Mouse (Mus musculus) Muller cell, postnatal 12 days (primary cell): ENCODE measurements around the gene Ddx50.

Source experiments
- DNase-seq: peaks from one replicate; pipeline ENCODE4 v3.0.0-alpha.2; 2015; ENCODE audit errors: inconsistent ontology term

Gene Ddx50

DNA sequence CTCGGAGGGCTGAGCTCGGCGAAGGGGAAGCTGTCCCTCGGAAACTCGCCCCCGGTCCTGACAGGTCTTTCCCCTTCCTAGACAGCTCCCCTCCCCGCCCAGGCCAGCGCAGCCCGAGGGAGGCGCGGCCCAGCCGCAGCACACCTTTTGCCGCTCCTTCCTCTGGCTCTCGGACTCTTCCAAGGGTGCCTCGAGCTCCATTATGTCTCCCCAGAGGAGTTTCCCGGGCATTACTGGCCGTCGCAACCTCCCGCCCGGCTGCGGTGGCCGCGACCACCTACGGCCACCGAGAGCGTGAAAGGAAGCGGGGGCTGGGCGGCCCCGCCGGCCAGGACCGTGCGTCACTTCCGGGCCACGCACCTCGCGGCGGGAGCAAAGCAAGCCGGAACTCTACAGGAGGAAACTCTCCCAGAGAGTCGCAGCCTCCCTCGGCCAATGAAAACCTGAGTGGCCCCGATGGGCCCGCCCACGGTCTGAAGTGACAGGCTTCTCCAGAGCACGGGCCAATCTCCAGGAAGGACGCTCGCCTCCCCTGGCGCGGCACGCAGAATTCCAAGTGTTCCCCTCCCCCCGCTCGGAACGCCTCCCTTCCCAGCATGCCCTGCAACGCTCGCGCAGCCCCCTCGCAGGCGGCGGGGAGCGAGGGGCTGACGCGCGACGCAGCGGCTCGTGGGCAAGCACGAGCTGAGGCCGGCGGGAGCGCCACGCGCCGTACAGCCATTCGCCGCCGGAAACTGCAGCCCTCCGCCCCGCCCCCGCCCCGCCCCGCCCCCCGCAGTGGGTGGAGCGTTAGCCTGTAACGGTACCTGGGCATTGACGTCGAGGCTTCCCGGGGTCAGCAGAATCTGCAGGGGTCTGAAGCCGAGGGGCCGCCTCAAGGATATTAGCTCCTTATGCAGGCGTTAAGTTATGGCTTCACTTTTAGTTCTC is at the start of gene Ddx50:
TSS of gene Ddx50 (minus strand) at position 338 of the 930 bp plus-strand sequence.
- DNase-seq = peak; percentile 100

DNA sequence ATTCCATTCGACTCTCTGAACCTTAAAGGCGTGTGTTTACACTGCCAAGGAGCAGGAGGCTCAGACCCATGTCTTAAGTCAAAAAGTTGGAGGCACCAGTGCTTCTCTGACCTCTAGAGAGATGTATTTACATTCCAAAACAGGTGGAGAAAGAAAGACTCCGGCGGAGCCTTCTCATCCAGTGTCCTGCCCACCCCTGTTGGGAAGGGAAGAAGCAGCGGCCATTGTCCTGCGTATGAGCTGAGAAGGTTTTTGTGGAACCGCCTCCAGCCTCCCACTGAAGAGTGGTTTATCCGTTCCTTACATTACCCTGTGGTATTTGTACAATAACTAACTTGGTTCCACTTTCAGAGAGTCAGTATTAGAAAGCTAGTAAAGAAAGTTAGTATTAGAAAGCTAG is 41.8 kb upstream of the Ddx50 start:
- no peak for DNase-seq

DNA sequence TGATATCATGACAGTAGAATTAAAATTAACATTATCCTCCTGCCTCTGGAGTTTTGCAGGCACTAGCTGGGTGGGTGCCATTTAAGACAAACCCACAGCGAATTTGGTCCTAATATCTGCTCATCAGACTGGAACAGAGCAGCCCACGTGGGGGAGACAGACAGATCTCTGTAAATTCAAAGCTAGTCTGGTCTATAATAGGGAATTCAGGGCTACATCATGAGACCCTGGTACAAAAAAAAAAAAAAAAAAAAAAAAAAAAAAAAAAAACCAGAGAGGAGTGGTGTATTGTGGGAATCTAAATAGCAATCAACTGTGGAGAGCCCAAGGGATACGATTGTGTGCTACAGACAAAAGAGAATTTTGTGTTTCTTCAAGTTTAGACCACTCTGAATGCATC is 41.2 kb upstream of the Ddx50 start:
- no peak for DNase-seq

DNA sequence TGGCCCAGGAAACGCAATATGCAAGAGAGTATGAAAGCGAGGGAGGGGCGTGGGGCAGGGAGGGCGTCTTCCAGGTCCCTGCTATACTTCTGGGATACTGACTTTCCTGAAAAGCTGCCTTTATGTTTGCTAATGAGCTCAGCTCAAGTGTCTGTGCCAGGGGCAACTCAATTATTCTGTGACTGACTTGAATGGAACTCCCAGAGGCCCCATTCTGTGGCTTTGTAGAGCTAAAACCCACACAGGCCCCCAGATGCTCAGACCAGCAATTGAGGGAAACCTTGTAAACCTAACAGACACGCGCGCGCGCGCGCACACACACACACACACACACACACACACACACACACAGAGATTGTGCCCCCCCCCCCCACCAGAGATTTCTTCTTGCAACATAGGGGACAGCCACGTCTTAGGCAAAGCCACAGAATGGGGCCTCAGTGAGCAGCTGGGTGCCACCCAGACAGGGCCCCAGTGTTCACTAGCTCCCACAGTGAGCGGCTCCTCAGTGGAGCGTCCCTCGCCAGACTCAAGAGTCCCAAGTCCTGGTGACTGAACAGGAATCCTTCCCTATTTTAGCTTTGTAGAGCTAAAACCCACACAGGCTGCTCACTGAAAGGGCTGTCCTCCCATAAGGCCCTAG is 36.1 kb upstream of the Ddx50 start:
- peak; percentile 74 for DNase-seq

DNA sequence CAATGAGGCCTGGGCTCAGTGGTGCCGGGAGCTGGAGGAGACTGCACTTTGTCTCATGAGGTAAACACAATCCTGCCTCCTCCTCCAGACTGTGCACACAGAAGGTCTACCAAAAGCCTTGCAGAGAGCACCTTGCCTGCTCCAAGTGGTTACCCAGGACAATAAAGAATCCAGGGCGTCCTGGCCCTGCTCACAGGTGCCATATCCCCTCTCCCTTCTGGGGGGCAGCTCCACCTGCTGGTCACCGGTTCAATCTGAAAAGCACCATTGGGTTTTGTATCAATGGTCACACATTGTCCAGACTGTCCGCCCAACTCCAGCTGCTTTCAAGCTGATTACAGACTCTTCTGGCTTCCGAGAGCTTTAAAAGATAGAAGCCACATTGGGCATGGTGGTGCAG is 32.0 kb upstream of the Ddx50 start:
- no peak for DNase-seq

DNA sequence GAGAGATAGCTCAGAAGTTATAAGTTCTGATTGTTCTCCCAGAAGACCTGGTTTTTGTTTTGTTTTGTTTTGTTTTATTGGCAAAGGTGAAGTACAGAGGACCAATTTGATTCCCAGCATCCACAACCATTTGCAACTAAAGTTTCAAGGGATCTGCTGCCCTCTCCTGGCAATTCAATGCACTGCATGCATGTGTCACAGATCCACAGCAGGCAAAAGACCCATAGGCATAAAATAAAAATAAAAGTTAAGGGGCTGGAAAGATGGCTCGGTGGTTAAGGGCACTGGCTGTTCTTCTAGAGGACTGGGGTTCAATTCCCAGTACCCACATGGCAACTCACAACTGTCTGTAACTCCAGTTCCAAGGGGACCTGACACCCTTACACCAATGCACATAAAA is 28.8 kb upstream of the Ddx50 start:
- no peak for DNase-seq

DNA sequence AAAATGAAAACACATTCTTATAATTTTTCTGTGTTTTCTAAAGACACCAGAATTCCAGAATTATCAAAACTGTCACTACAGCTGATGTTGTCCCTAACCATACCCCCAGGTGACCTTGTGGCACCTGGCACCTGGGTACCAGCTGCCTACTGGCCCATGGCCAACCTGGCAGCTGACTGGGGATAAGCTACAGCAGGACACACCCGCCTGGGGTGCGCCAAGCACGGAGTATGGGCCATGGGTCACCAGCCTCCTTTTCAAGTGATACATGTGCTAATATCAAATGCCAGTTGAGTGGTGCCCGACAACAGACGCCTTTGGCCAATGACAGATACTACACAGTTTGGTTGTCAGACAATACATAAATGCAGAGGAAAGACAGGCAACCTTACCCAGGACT is 26.3 kb upstream of the Ddx50 start:
- no peak for DNase-seq

DNA sequence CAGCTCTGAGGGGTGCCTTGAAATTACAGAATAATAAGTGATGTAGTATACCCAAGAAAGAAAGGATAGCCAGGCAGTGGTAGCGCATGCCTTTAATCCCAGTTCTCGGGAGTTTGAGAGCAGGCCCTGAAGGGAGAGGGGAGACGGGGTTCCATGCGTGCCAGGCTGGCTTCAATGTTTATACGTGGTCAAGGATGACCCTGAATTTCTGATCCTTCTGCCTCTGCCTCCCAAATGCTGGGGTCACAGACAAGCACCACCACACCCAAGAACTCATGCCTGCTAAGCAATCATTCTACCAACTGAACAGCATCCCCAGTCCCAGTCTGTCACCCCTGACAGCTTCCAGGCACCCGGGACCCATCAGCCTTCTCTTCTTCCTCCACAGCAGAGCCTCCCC is 25.2 kb upstream of the Ddx50 start:
- no peak for DNase-seq

DNA sequence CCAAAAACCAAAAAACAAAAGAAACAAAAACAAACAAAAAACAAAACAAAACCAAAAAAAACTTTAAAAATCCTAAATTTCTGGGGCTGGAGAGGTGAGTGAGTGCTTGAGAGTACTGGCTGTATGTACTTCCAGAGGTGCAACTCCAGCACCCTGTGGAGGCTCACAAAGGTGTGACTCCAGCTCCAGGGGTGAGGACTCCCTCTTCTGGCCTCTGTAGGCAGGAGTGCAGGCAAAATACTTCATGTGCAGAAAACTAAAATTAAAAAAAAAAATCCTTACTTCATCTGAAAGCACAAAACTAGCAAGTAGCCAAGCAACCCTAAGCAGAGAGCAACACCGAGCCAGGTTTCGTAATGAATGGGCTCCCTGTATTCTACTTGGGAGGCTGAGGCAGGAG is 21.3 kb upstream of the Ddx50 start:
- no peak for DNase-seq

DNA sequence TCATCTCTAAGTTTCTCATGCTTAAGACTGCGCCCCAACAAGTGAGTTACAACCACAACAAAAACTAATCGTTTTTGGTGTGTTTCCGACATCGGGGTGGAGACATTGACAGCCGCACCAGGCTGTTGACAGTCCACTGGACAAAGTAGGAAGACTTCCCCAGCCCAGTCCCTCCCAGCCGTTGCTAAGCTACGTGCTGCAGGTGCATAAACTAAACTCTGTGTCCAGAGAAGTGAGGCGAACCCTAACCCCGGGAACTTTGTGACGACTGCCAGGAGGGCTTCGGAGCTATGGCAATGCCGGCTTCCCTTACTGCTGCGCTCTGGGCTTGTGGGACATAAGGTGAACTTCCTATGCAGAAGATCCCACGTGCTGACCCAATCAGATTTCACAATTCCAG is 18.2 kb upstream of the Ddx50 start:
- no peak for DNase-seq

DNA sequence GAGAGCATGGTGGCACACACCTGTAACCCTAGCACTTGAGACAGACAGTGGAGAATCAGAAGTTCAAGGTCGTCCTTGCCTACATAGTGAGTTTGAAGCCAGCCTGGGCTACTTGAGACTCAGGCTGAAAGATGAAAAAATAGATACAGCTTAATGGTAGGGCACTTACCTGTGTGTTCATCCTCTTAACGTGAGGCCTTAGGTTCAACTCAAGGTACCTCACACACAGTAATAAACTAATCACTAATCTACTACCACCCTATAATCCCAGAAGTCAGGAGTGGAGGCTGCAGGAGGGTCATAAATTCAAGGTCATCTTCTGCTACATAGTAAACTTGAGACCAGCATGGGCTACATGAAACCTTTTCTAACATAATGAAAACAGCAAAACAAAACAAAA is 17.4 kb upstream of the Ddx50 start:
- no peak for DNase-seq

DNA sequence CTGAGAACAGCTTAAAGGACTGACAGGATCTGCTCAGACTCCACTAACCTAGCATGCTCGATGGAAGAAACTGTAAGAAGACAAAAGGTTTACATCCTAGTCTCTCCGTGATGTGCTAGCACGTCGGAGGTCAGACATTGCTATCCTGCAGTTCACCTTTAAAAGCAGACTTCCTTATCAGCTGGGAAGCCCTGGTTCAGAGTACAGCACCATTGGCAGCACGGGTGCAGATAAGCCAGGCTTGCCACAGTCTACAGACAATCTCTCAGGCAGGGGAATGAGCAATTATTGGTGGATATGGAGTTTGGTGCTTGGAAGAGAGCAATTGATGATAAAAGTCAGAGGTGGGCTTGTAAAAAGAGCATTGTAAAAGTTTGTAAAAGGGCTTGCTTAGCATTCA is 17.0 kb upstream of the Ddx50 start:
- no peak for DNase-seq

DNA sequence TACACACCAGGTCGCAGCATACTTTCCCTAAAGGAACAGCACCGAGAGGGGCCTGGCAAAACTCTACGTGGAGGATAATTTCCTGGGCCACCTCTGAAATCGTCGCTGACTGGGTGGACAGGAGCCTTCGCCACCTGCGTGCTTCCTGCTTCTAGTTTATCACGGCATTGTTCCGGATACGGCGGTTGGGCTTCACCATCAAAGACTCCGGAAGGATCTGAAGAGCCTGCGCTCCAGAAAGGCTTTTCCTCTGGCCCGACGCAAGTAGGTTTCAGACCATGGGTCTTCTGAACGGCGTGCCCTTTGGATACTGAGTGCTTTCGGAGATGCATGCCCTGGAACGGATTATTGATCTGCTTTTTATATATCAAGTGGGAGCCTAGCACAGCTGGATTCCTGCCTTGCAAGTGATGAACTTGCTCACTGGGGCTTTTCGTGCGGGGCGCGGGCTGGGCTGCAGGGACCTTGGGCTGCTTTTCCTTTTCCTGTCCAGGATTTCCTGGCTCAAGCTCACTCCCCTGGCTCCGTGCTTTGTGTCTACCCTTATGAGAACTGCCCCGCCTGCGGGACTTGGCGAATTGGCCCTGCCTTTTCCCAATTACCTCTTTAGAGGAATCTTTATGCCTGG is 14.1 kb upstream of the Ddx50 start:
- DNase-seq = no peak

DNA sequence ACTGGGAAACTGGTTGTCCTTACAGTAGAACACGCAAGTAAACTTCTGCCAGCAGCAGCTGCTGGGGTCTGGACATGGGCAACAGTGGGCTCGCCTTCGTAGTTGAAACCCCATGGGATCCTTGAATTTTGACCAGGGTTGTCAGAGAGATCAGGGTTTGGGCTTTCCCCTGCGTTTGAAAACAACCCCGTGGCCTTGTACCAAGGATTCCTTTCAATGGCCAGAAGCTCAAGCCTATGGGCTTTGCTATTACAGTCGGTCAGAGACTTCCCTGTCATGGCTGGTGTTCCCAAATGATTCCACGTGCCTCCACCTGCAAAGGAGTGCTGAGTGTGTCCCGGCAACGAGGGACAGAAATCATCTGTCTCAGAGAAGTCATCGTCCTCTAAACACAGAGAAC is 13.2 kb upstream of the Ddx50 start:
- no peak for DNase-seq

DNA sequence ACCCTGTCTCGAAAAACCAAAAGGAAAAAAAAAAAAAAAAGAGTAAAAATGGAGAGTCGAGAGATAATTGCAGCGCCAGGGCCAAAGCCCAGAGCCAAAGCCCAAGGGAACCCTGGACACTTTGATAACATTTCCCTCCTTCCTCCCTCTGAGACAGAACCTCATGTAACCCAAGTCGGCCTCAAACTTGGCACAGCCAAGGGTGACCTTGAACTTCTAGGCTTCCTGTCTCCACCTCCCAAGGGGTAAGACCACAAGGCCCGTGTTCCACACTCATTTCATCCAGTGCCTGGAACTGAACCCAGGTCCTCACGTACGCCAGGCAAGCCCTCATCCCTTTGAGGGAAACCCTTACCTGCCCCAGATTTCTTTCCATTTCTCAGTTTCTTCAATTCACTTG is 5.7 kb upstream of the Ddx50 start:
- DNase-seq = no peak

DNA sequence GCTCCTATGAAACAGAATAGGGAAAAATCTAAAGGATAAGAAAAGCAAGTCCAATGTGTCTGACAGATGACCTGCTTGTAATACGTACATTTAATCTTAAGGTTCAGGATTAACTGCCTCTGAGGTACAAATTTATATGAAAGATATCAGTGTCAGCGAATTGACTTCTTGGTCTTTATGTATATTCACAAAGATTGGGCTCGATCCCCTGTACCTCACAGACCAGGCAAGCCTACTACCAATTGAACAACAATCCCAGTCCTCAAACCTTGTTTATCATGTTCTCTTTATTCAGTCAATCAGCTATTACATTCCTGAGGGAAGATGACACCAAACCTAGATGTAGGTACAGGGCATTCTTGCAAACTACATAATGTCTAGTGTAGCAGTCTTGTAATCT is 943 bp upstream of the Ddx50 start:
- DNase-seq = peak; percentile 25

DNA sequence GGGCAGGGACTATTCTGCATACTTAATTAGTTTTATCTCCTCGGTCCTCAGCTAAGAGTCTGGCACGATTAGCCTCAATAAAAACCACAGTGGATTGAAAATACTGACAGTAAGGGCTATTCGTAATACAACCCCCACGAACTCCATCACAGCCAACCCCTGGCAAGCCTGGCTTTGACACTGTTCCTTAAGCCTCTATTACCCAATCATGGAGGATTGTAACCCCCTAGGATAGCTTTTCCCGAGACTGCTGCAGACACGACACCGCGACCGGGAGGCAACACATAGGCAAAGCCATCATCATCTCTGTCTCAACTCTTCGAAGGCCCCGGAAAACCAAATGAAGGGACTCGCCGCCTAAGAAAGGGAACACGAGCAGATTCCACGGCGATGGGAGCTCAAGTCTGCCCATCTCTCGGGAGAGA is 648 bp downstream of the Ddx50 start:
- peak; percentile 66 for DNase-seq

DNA sequence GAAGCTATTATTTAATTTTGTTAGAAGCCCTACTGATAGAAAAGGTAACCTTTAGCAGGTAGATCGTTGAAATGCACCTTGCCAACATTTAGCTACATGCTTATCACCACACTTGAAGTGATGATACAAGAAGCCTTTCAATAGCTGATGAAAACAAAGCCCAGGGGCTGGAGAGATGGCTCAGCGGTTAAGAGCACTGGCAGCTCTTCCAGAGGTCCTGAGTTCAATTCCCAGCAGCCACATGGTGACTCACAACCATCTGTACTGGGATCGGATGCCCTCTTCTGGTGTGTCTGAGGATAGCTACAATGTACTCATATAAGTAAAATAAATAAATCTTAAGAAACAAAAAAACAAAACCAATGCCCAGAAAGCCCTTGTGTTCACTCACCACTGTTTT is 46.9 kb downstream of the Ddx50 start:
- DNase-seq = no peak

DNA sequence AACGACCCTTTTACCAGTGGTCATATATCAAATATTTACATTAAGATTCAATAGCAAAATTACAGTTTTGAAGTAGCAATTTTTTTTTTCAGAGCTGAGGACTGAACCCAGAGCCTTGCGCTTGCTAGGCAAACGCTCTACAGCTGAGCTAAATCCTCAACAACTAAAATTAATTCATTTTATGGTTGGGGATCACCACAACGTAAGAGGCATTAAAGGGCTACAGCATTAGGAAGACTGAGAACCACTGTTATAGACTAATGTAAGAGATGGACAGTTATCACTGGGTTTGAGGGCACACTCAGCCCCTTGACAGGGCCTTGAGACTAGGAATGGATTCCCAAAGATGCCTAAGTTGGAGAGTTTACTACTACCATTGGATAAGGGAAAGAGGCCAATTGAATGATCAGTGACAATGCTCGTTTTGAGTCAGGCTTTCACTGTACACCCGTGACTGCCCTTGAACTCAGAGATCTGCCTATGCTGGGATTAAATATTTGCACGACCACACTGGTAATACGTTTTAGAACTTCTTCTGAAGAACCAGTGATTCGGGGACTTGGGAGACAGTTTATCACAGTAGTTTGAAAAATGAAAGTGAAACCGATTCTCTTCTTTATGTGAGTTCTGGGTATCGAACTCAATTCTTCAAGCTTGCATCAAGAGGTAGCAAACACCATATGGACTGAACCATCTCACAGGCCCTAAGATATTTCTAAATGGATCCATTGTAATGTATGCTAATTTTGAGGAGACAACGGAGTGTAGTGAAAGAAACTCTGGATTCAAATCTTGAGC is 47.6 kb downstream of the Ddx50 start:
- no peak for DNase-seq

DNA sequence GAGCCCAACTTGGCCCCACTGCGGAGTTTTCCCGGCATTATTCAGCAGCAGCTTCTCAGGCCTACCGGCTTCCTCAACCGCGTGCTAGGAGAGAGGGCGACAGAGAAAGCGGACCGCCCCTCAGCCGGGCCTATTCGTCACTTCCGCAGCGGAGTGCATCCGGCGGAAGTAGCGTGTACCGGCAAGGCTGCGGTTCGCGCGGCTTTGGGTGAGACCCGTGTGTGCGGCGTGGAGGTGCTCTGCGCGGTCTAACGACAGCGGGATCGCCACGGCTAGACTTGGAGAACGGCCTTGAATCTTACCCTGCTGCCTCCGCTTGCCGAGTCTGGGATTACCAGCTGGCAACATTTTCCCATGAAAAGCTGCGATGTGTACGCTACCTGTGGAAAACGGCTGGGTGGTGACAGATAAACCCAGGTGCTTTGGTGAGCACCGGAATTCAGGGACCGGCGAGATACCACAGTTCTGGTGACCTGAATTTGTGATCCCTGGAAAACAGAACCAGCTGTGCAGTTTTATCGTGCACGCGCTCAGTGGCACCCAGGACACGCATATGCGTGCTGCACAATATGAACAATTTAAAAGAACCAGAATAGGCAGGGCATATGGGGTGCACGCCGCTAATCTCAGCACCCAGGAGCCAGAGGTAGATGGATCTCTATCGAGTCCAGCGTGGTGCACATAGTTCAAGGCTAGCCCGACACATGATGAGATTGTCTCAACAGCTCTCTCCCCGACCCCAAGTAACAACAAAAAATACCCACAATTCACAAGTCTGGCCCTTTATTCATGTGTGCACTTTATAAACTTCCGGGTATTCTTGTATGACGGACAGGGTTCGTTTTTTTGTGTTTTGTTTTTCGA is 48.6 kb downstream of the Ddx50 start, which contains the start of gene Ddx21:
TSS of gene Ddx21 (minus strand) at position 105 of the 864 bp plus-strand sequence.
- peak; percentile 92 for DNase-seq

DNA sequence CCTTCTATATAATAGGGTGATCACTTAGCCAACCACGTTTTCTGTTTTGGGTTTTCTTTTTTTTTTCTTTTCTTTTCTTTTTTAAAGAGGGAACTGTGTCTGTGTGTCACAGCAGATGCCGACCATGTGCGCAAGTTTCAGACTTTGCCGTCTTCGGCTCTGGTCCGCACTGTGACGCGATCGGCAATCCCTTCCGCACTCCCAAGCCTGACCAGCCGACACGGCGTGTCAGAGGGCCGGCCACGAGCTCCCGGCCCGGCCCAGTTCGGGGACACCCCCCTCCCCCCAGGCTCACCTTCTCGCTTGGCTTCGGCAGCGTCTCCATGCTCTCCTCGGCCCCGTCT is 49.2 kb downstream of the Ddx50 start:
- DNase-seq = no peak
